Mouse (Mus musculus) kidney, adult 2 months (tissue): Measurements from ENCODE around the gene Lce1h. TPM values are rescaled to one million over a fixed set of nuclear protein-coding genes. Genes with fewer than 3 reads are reported as not detected.

Source experiments
- DNase-seq: peaks from one replicate; pipeline ENCODE4 v3.0.0; 2021
- H3K27ac ChIP-seq: fragments of 200-500 bp; 2 replicates; pipeline ENCODE4 v1.5.1; 2012; ENCODE audit warnings: low read depth, low read length, control low read depth, inconsistent platforms; ENCODE audit not compliant: insufficient read depth
- H3K27me3 ChIP-seq: fragments of 200-500 bp; replicated peaks from 2 replicates; pipeline ENCODE4 v1.6.1; 2012; ENCODE audit warnings: mild to moderate bottlenecking, moderate library complexity, low read length, inconsistent platforms; ENCODE audit not compliant: control insufficient read depth, insufficient read depth
- H3K36me3 ChIP-seq: fragments of 200-500 bp; 2 replicates; pipeline ENCODE4 v1.6.1; 2012; ENCODE audit warnings: mild to moderate bottlenecking, moderate library complexity, low read length, inconsistent platforms; ENCODE audit not compliant: control insufficient read depth, insufficient read depth
- H3K4me1 ChIP-seq: fragments of 200-500 bp; 2 replicates; pipeline ENCODE4 v1.6.1; 2011; ENCODE audit warnings: low read length; ENCODE audit not compliant: control insufficient read depth, insufficient read depth
- H3K4me3 ChIP-seq: fragments of 200-500 bp; 2 replicates; pipeline ENCODE4 v1.5.1; 2011; ENCODE audit warnings: mild to moderate bottlenecking, low read depth, low read length, control low read depth; ENCODE audit not compliant: insufficient read depth
- CTCF ChIP-seq: fragments of 200-500 bp; conservative IDR thresholded peaks from 2 replicates; pipeline ENCODE4 v1.5.1; 2011; ENCODE audit warnings: low read depth, mild to moderate bottlenecking, control low read depth, low read length, moderate library complexity, mixed read lengths; ENCODE audit not compliant: insufficient read depth, insufficient read length
- POLR2A ChIP-seq: fragments of 200-500 bp; IDR thresholded peaks from one replicate; pipeline ENCODE4 v1.6.1; 2011; ENCODE audit warnings: low read depth, low read length, control low read depth
- WGBS: fragments of 180-500 bp; shearing (Covaris S2); methylation state at CpG from one replicate; pipeline ENCODE4 v1.1.7; 2018; 5-methylcytosine and 5-hydroxymethylcytosine counted together
- polyA plus RNA-seq: library from polyadenylated mRNA; depleted of rRNA; stranded (reverse); fragments of >200 nt; gene quantifications from 2 replicates; pipeline ENCODE4 v1.2.3, GENCODE M21; 2012; rRNA removed

The Lce1h gene
- polyA plus RNA-seq: not detected in 2 replicates

- H3K4me1 ChIP-seq: no peaks in the 10 kb centered on the region
Measured at GRCm38 (mm10) chr3:92764965-92765364, at the start of gene Lce1h. Gene Lce1h, minus strand, starts transcription at chr3:92765065.

GRCm38 (mm10) chr3:92807791-92808190 lies 42.9 kb upstream of the Lce1h start, which contains the start of gene Lce1k:
Gene Lce1k, minus strand, starts transcription at chr3:92807891.
- Histone ChIP-seq H3K4me3 (no peak within 1 kb of the TSS), H3K4me1 (no peaks in the 10 kb centered on the region), H3K27ac (no peak within 1 kb of the TSS), H3K36me3 (no peaks in the 10 kb centered on the region), H3K27me3 (no peaks in the 10 kb centered on the region)
- no peak for DNase-seq
- no peak for TF ChIP-seq CTCF
- TF ChIP-seq POLR2A: no peak

More at GRCm38 (mm10) chr3:92764965-92765364, at the start of gene Lce1h:
- H3K36me3 ChIP-seq: no peaks in the 10 kb centered on the region
- 97% methylated on average over 1 of the region's 1 CpGs for WGBS
- no peaks in the 10 kb centered on the region for H3K27me3 ChIP-seq
- no peak within 1 kb of the TSS for H3K27ac ChIP-seq
- H3K4me3 ChIP-seq: no peak within 1 kb of the TSS
- TF ChIP-seq CTCF: no peak
- TF ChIP-seq POLR2A: no peak
- DNase-seq: no peak

GRCm38 (mm10) chr3:92790414-92790813 lies 25.5 kb upstream of the Lce1h start, which contains the start of gene Lce1j:
Gene Lce1j, minus strand, starts transcription at chr3:92790514.
- H3K36me3 ChIP-seq: no peaks in the 10 kb centered on the region
- 92% methylated on average over 1 of the region's 1 CpGs for WGBS
- H3K27me3 ChIP-seq: no peaks in the 10 kb centered on the region
- no peak for DNase-seq
- no peak within 1 kb of the TSS for H3K27ac ChIP-seq
- no peaks in the 10 kb centered on the region for H3K4me1 ChIP-seq
- no peak for TF ChIP-seq CTCF
- TF ChIP-seq POLR2A: no peak
- no peak within 1 kb of the TSS for H3K4me3 ChIP-seq

DNA sequence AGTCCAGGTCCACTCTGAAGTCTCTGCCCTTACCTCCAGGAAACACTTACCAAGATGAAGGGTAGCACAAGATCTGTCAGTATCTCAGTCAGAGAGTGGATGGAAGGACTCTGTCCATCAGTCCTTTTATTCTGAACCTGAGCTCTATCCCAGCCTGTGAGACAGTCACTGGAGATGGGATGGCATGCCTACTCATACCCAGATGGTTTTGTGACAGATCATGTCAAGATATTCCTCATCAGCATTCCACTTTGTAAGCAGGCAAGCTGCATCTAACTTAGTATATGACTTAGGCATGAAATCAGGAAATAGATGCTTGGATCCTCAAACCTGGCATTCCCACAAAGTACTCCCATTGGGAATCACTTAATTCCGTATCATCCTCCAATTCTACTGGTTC lies 13.9 kb upstream of the Lce1h start, which contains the start of gene Lce1i:
TSS of gene Lce1i (minus strand) at position 101 of the 400 bp plus-strand sequence.
- no peaks in the 10 kb centered on the region for H3K36me3 ChIP-seq
- H3K4me1 ChIP-seq: no peaks in the 10 kb centered on the region
- no peak within 1 kb of the TSS for H3K27ac ChIP-seq
- WGBS: 80% methylated on average over 1 of the region's 1 CpGs
- no peak for TF ChIP-seq POLR2A
- no peak for TF ChIP-seq CTCF
- no peak within 1 kb of the TSS for H3K4me3 ChIP-seq
- no peaks in the 10 kb centered on the region for H3K27me3 ChIP-seq
- no peak for DNase-seq

GRCm38 (mm10) chr3:92771573-92771972 lies 6.7 kb upstream of the Lce1h start:
- no peak for TF ChIP-seq CTCF
- TF ChIP-seq POLR2A: no peak
- H3K4me1 ChIP-seq: no peaks in the 10 kb centered on the region
- 22% methylated on average over 3 of the region's 3 CpGs for WGBS
- no peaks in the 10 kb centered on the region for H3K36me3 ChIP-seq
- no peak overlapping the region for H3K27ac ChIP-seq
- DNase-seq: peak; percentile 11
- no peak overlapping the region for H3K4me3 ChIP-seq
- no peaks in the 10 kb centered on the region for H3K27me3 ChIP-seq

- Histone ChIP-seq H3K4me3 (no peak overlapping the region), H3K36me3 (no peaks in the 10 kb centered on the region), H3K4me1 (no peaks in the 10 kb centered on the region), H3K27me3 (no peaks in the 10 kb centered on the region), H3K27ac (no peak overlapping the region)
- no peak for TF ChIP-seq POLR2A
- no peak for TF ChIP-seq CTCF
- no peak for DNase-seq
- 34% methylated on average over 3 of the region's 3 CpGs for WGBS
Measured at GRCm38 (mm10) chr3:92753197-92753596, 11.7 kb downstream of the Lce1h start.

- H3K4me3 ChIP-seq: no peak within 1 kb of the TSS
- 89% methylated on average over 1 of the region's 1 CpGs for WGBS
- H3K27ac ChIP-seq: no peak within 1 kb of the TSS
- TF ChIP-seq CTCF (no peak), POLR2A (no peak)
- H3K36me3 ChIP-seq: no peaks in the 10 kb centered on the region
- no peaks in the 10 kb centered on the region for H3K4me1 ChIP-seq
- no peaks in the 10 kb centered on the region for H3K27me3 ChIP-seq
- no peak for DNase-seq
Measured at GRCm38 (mm10) chr3:92752238-92752637, 12.6 kb downstream of the Lce1h start, which contains the start of gene Lce1g. Gene Lce1g, minus strand, starts transcription at chr3:92752338.

- DNase-seq: no peak
- Histone ChIP-seq H3K27me3 (no peaks in the 10 kb centered on the region), H3K27ac (no peak within 1 kb of the TSS), H3K36me3 (no peaks in the 10 kb centered on the region), H3K4me3 (no peak within 1 kb of the TSS), H3K4me1 (no peaks in the 10 kb centered on the region)
- WGBS: 60% methylated on average over 1 of the region's 1 CpGs
- TF ChIP-seq CTCF: no peak
- no peak for TF ChIP-seq POLR2A
Measured at GRCm38 (mm10) chr3:92738996-92739395, 25.9 kb downstream of the Lce1h start, which contains the start of gene Gm38119. Gene Gm38119, minus strand, starts transcription at chr3:92739096.
